Mouse (Mus musculus) intestine, embryonic 15.5 days (tissue): ENCODE data around the gene Izumo1r. TPM values are rescaled to one million over a fixed set of nuclear protein-coding genes. Genes with fewer than 3 reads are reported as not detected.
A peak's percentile ranks its signal among the peaks of the same experiment; 100 is the strongest.
"Not testable (repeated sequence)": the region's sequence is repeated elsewhere in the genome, so short reads cannot be mapped to it uniquely, and the experiment has no call there.

Experiments
- ATAC-seq: fragments of 200-750 bp; cut with Nextera tagmentation; 2 replicates; pipeline ENCODE4 v1.8.0; 2017; ENCODE audit warnings: moderate TSS enrichment, moderate library complexity
- H3K27ac ChIP-seq: fragments of 300-500 bp; sonication (generic); 2 replicates; pipeline ENCODE4 v1.5.1; 2015; ENCODE audit warnings: mild to moderate bottlenecking, inconsistent platforms
- H3K27me3 ChIP-seq: fragments of 300-500 bp; sonication (generic); replicated peaks from 2 replicates; pipeline ENCODE4 v1.6.1; 2015; ENCODE audit warnings: inconsistent platforms
- H3K36me3 ChIP-seq: fragments of 300-500 bp; sonication (generic); 2 replicates; pipeline ENCODE4 v1.6.1; 2015; ENCODE audit warnings: inconsistent platforms
- H3K4me1 ChIP-seq: fragments of 300-500 bp; sonication (generic); replicated peaks from 2 replicates; pipeline ENCODE4 v1.6.1; 2015; ENCODE audit warnings: inconsistent platforms
- H3K4me2 ChIP-seq: fragments of 300-500 bp; sonication (generic); replicated peaks from 2 replicates; pipeline ENCODE4 v1.6.1; 2015; ENCODE audit warnings: mild to moderate bottlenecking, inconsistent platforms
- H3K4me3 ChIP-seq: fragments of 300-500 bp; sonication (generic); replicated peaks from 2 replicates; pipeline ENCODE4 v1.5.1; 2015; ENCODE audit warnings: inconsistent platforms
- H3K9ac ChIP-seq: fragments of 300-500 bp; sonication (generic); 2 replicates; pipeline ENCODE4 v1.6.1; 2015; ENCODE audit warnings: inconsistent platforms
- H3K9me3 ChIP-seq: fragments of 300-500 bp; sonication (generic); 2 replicates; pipeline ENCODE4 v1.6.1; 2016; ENCODE audit warnings: inconsistent platforms
- WGBS: fragments of 180-500 bp; shearing (Covaris S2); methylation state at CpG from one replicate; pipeline ENCODE4 v1.1.7; 2015; 5-methylcytosine and 5-hydroxymethylcytosine counted together
- polyA plus RNA-seq: library from polyadenylated mRNA; unstranded; fragments of >200 nt; fragmentation: Nextera tagmentation; extraction: Ambion mirVana; gene quantifications from 2 replicates; pipeline ENCODE4 v1.2.1, GENCODE M21; 2015

Izumo1r gene
- polyA plus RNA-seq, 1 experiment from 2014 or later = not detected

GRCm38 (mm10) chr9:14901757-14902156 lies 2.0 kb downstream of the Izumo1r start:
- Histone ChIP-seq H3K36me3 (no peaks in the 10 kb centered on the region), H3K9me3 (no peaks in the 10 kb centered on the region), H3K4me1 (peaks cover 7% of the 10 kb centered on the region), H3K27ac (no peak overlapping the region), H3K9ac (no peak overlapping the region), H3K4me2 (no peak overlapping the region), H3K27me3 (no peaks in the 10 kb centered on the region), H3K4me3 (no peak overlapping the region)
- ATAC-seq = peak; percentile 80
- 54% methylated on average over 7 of the region's 7 CpGs for WGBS

GRCm38 (mm10) chr9:14897102-14897501 lies 6.6 kb downstream of the Izumo1r start:
- no peaks in the 10 kb centered on the region for H3K9me3 ChIP-seq
- ATAC-seq = no peak
- no peaks in the 10 kb centered on the region; the same call in 1 of the 2 replicates for H3K4me1 ChIP-seq
- WGBS = 60% methylated on average over 3 of the region's 3 CpGs
- no peak overlapping the region for H3K9ac ChIP-seq
- no peak overlapping the region for H3K4me3 ChIP-seq
- no peak overlapping the region for H3K4me2 ChIP-seq
- H3K27me3 ChIP-seq = no peaks in the 10 kb centered on the region
- H3K27ac ChIP-seq = no peak overlapping the region
- no peaks in the 10 kb centered on the region for H3K36me3 ChIP-seq

- Histone ChIP-seq H3K4me3 (no peak overlapping the region), H3K9me3 (no peaks in the 10 kb centered on the region), H3K4me2 (no peak overlapping the region), H3K4me1 (no peaks in the 10 kb centered on the region), H3K9ac (no peak overlapping the region), H3K36me3 (no peaks in the 10 kb centered on the region), H3K27ac (no peak overlapping the region), H3K27me3 (no peaks in the 10 kb centered on the region)
- 57% methylated on average over 7 of the region's 7 CpGs for WGBS
- no peak for ATAC-seq
Measured at GRCm38 (mm10) chr9:14895237-14895835, 8.4 kb downstream of the Izumo1r start.

- WGBS = 84% methylated on average over 3 of the region's 3 CpGs
- Histone ChIP-seq H3K9ac (no peak overlapping the region), H3K4me1 (no peaks in the 10 kb centered on the region), H3K27ac (no peak overlapping the region), H3K36me3 (no peaks in the 10 kb centered on the region), H3K4me3 (no peak overlapping the region), H3K27me3 (no peaks in the 10 kb centered on the region), H3K4me2 (no peak overlapping the region), H3K9me3 (no peaks in the 10 kb centered on the region)
- ATAC-seq = no peak
Measured at GRCm38 (mm10) chr9:14894628-14895027, 9.1 kb downstream of the Izumo1r start.

- WGBS = 78% methylated on average over 9 of the region's 9 CpGs
- Histone ChIP-seq H3K36me3 (no peaks in the 10 kb centered on the region), H3K9ac (no peak overlapping the region), H3K9me3 (no peaks in the 10 kb centered on the region), H3K4me2 (no peak overlapping the region), H3K27me3 (no peaks in the 10 kb centered on the region), H3K4me1 (no peaks in the 10 kb centered on the region), H3K4me3 (no peak overlapping the region), H3K27ac (no peak overlapping the region)
- ATAC-seq = no peak
Measured at GRCm38 (mm10) chr9:14893388-14893787, 10.4 kb downstream of the Izumo1r start.

- H3K36me3 ChIP-seq = no peaks in the 10 kb centered on the region
- no peak overlapping the region for H3K4me3 ChIP-seq
- H3K4me2 ChIP-seq = no peak overlapping the region
- H3K27me3 ChIP-seq = no peaks in the 10 kb centered on the region
- no peak for ATAC-seq
- no peak overlapping the region for H3K27ac ChIP-seq
- 85% methylated on average over 5 of the region's 5 CpGs for WGBS
- H3K4me1 ChIP-seq = no peaks in the 10 kb centered on the region
- no peaks in the 10 kb centered on the region for H3K9me3 ChIP-seq
- H3K9ac ChIP-seq = no peak overlapping the region
Measured at GRCm38 (mm10) chr9:14891891-14892290, 11.9 kb downstream of the Izumo1r start.

- ATAC-seq = no peak
- no peaks in the 10 kb centered on the region for H3K4me1 ChIP-seq
- H3K4me2 ChIP-seq = no peak overlapping the region
- WGBS = 88% methylated on average over 3 of the region's 3 CpGs
- no peaks in the 10 kb centered on the region for H3K27me3 ChIP-seq
- H3K9me3 ChIP-seq = no peaks in the 10 kb centered on the region
- H3K9ac ChIP-seq = no peak overlapping the region
- H3K36me3 ChIP-seq = no peaks in the 10 kb centered on the region
- no peak overlapping the region for H3K4me3 ChIP-seq
- no peak overlapping the region for H3K27ac ChIP-seq
Measured at GRCm38 (mm10) chr9:14890699-14891098, 13.1 kb downstream of the Izumo1r start.

- no peak overlapping the region for H3K27ac ChIP-seq
Measured at GRCm38 (mm10) chr9:14888671-14889070, 15.1 kb downstream of the Izumo1r start.

GRCm38 (mm10) chr9:14887787-14888382 lies 15.9 kb downstream of the Izumo1r start:
- H3K9ac ChIP-seq = no peak overlapping the region
- H3K4me3 ChIP-seq = no peak overlapping the region
- WGBS = 83% methylated on average over 6 of the region's 6 CpGs
- H3K4me2 ChIP-seq = no peak overlapping the region
- H3K4me1 ChIP-seq = no peaks in the 10 kb centered on the region
- H3K36me3 ChIP-seq = no peaks in the 10 kb centered on the region
- no peaks in the 10 kb centered on the region for H3K27me3 ChIP-seq
- no peaks in the 10 kb centered on the region for H3K9me3 ChIP-seq
- peak; percentile 58 for ATAC-seq
- H3K27ac ChIP-seq = no peak overlapping the region

More at GRCm38 (mm10) chr9:14888671-14889070, 15.1 kb downstream of the Izumo1r start:
- Histone ChIP-seq H3K9me3 (no peaks in the 10 kb centered on the region), H3K36me3 (no peaks in the 10 kb centered on the region), H3K27me3 (no peaks in the 10 kb centered on the region), H3K4me3 (no peak overlapping the region), H3K4me2 (no peak overlapping the region), H3K4me1 (no peaks in the 10 kb centered on the region), H3K9ac (no peak overlapping the region)
- WGBS = 57% methylated on average over 6 of the region's 6 CpGs
- ATAC-seq = no peak

GRCm38 (mm10) chr9:14885954-14886353 lies 17.8 kb downstream of the Izumo1r start:
- Histone ChIP-seq H3K4me3 (no peak overlapping the region), H3K36me3 (no peaks in the 10 kb centered on the region), H3K27ac (no peak overlapping the region), H3K27me3 (no peaks in the 10 kb centered on the region), H3K4me2 (no peak overlapping the region), H3K9me3 (no peaks in the 10 kb centered on the region), H3K9ac (no peak overlapping the region), H3K4me1 (no peaks in the 10 kb centered on the region)
- no peak for ATAC-seq
- WGBS = 81% methylated on average over 1 of the region's 1 CpGs

- Histone ChIP-seq H3K27ac (no peak overlapping the region), H3K4me1 (no peaks in the 10 kb centered on the region), H3K27me3 (no peaks in the 10 kb centered on the region), H3K4me3 (no peak overlapping the region), H3K9me3 (no peaks in the 10 kb centered on the region), H3K4me2 (no peak overlapping the region), H3K9ac (no peak overlapping the region), H3K36me3 (no peaks in the 10 kb centered on the region)
- no peak for ATAC-seq
Measured at GRCm38 (mm10) chr9:14885151-14885550, 18.6 kb downstream of the Izumo1r start.

- Histone ChIP-seq H3K9ac (no peak overlapping the region), H3K4me2 (no peak overlapping the region), H3K36me3 (no peaks in the 10 kb centered on the region), H3K27me3 (no peaks in the 10 kb centered on the region), H3K27ac (no peak overlapping the region), H3K4me3 (no peak overlapping the region), H3K9me3 (no peaks in the 10 kb centered on the region), H3K4me1 (no peaks in the 10 kb centered on the region)
- WGBS = 71% methylated on average over 4 of the region's 4 CpGs
- no peak for ATAC-seq
Measured at GRCm38 (mm10) chr9:14884641-14885040, 19.1 kb downstream of the Izumo1r start.

- WGBS = 30% methylated on average over 8 of the region's 8 CpGs
- ATAC-seq = not testable (repeated sequence)
Measured at GRCm38 (mm10) chr9:14876566-14876965, 27.2 kb downstream of the Izumo1r start.

More at GRCm38 (mm10) chr9:14876566-14876965, 27.2 kb downstream of the Izumo1r start:
- not testable (repeated sequence) for H3K4me1 ChIP-seq, H3K4me2 ChIP-seq, H3K27me3 ChIP-seq, H3K27ac ChIP-seq, H3K9ac ChIP-seq, H3K9me3 ChIP-seq, H3K36me3 ChIP-seq, H3K4me3 ChIP-seq
